Mouse (Mus musculus): ENCODE results near the gene Slc25a21. TPM values are rescaled to one million over a fixed set of nuclear protein-coding genes. Genes with fewer than 3 reads are reported as not detected.

The Slc25a21 gene
- polyA plus RNA-seq, 1 experiment from 2014 or later, result 0.22 TPM

GRCm38 (mm10) chr12:57163294-57163693 lies 34.0 kb downstream of the Slc25a21 start:
- no peaks in the 10 kb centered on the region for H3K9me3 ChIP-seq
- H3K27ac ChIP-seq, result no peak overlapping the region
- ATAC-seq (ENCODE audit: low FRiP score), result no peak
- H3K9ac ChIP-seq, result no peak overlapping the region
- no peak overlapping the region for H3K4me3 ChIP-seq
- no peaks in the 10 kb centered on the region for H3K36me3 ChIP-seq
- no peaks in the 10 kb centered on the region for H3K4me1 ChIP-seq (replicated peaks)
- no peak overlapping the region for H3K4me2 ChIP-seq
- 83% methylated on average over 2 of the region's 2 CpGs for WGBS
- no peaks in the 10 kb centered on the region for H3K27me3 ChIP-seq

- no peaks in the 10 kb centered on the region for H3K9me3 ChIP-seq
- 73% methylated on average over 3 of the region's 3 CpGs for WGBS
- H3K4me1 ChIP-seq (replicated peaks), result no peaks in the 10 kb centered on the region
- no peaks in the 10 kb centered on the region for H3K27me3 ChIP-seq
- H3K9ac ChIP-seq, result no peak overlapping the region
- H3K27ac ChIP-seq, result no peak overlapping the region
- no peak overlapping the region for H3K4me3 ChIP-seq
- no peaks in the 10 kb centered on the region for H3K36me3 ChIP-seq
- H3K4me2 ChIP-seq, result no peak overlapping the region
- no peak for ATAC-seq (ENCODE audit: low FRiP score)
Measured at GRCm38 (mm10) chr12:57162840-57163239, 34.4 kb downstream of the Slc25a21 start.

GRCm38 (mm10) chr12:57159904-57160303 lies 37.4 kb downstream of the Slc25a21 start:
- no peaks in the 10 kb centered on the region for H3K9me3 ChIP-seq
- no peaks in the 10 kb centered on the region for H3K4me1 ChIP-seq (replicated peaks)
- ATAC-seq (ENCODE audit: low FRiP score), result no peak
- H3K27me3 ChIP-seq, result no peaks in the 10 kb centered on the region
- H3K36me3 ChIP-seq, result no peaks in the 10 kb centered on the region
- H3K27ac ChIP-seq, result no peak overlapping the region
- no peak overlapping the region for H3K9ac ChIP-seq
- 88% methylated on average over 6 of the region's 6 CpGs for WGBS
- no peak overlapping the region for H3K4me2 ChIP-seq
- H3K4me3 ChIP-seq, result no peak overlapping the region

GRCm38 (mm10) chr12:57158266-57158665 lies 39.0 kb downstream of the Slc25a21 start:
- H3K36me3 ChIP-seq, result no peaks in the 10 kb centered on the region
- ATAC-seq (ENCODE audit: low FRiP score), result no peak
- no peak overlapping the region for H3K27ac ChIP-seq
- H3K4me3 ChIP-seq, result no peak overlapping the region
- no peaks in the 10 kb centered on the region for H3K27me3 ChIP-seq
- H3K4me2 ChIP-seq, result no peak overlapping the region
- WGBS, result 61% methylated on average over 3 of the region's 3 CpGs
- H3K4me1 ChIP-seq (replicated peaks), result no peaks in the 10 kb centered on the region
- H3K9ac ChIP-seq, result no peak overlapping the region
- H3K9me3 ChIP-seq, result no peaks in the 10 kb centered on the region; the same call in 1 of the 2 replicates

- H3K4me2 ChIP-seq, result no peak overlapping the region
- H3K36me3 ChIP-seq, result no peaks in the 10 kb centered on the region
- ATAC-seq (ENCODE audit: low FRiP score), result no peak
- no peaks in the 10 kb centered on the region for H3K27me3 ChIP-seq
- 78% methylated on average over 1 of the region's 1 CpGs for WGBS
- H3K4me1 ChIP-seq (replicated peaks), result no peaks in the 10 kb centered on the region
- H3K9me3 ChIP-seq, result no peaks in the 10 kb centered on the region
- H3K27ac ChIP-seq, result no peak overlapping the region
- no peak overlapping the region for H3K9ac ChIP-seq
- H3K4me3 ChIP-seq, result no peak overlapping the region
Measured at GRCm38 (mm10) chr12:57138937-57139336, 58.3 kb downstream of the Slc25a21 start.

- WGBS, result 83% methylated on average over 2 of the region's 2 CpGs
Measured at GRCm38 (mm10) chr12:57137809-57138208, 59.5 kb downstream of the Slc25a21 start.

GRCm38 (mm10) chr12:57118602-57119001 lies 78.7 kb downstream of the Slc25a21 start:
- H3K4me3 ChIP-seq, result no peak overlapping the region
- H3K9ac ChIP-seq, result no peak overlapping the region
- no peak for ATAC-seq (ENCODE audit: low FRiP score)
- WGBS, result 42% methylated on average over 8 of the region's 8 CpGs
- H3K4me1 ChIP-seq (replicated peaks), result no peaks in the 10 kb centered on the region; the same call in 1 of the 2 replicates
- no peak overlapping the region for H3K4me2 ChIP-seq
- H3K36me3 ChIP-seq, result no peaks in the 10 kb centered on the region
- no peaks in the 10 kb centered on the region for H3K27me3 ChIP-seq
- H3K9me3 ChIP-seq, result no peaks in the 10 kb centered on the region
- H3K27ac ChIP-seq, result no peak overlapping the region

More at GRCm38 (mm10) chr12:57137809-57138208, 59.5 kb downstream of the Slc25a21 start:
- no peak for ATAC-seq (ENCODE audit: low FRiP score)
- no peaks in the 10 kb centered on the region for H3K27me3 ChIP-seq
- no peak overlapping the region for H3K4me3 ChIP-seq
- no peaks in the 10 kb centered on the region for H3K9me3 ChIP-seq
- H3K4me2 ChIP-seq, result no peak overlapping the region
- H3K36me3 ChIP-seq, result no peaks in the 10 kb centered on the region
- H3K27ac ChIP-seq, result no peak overlapping the region
- H3K9ac ChIP-seq, result no peak overlapping the region
- H3K4me1 ChIP-seq (replicated peaks), result no peaks in the 10 kb centered on the region

GRCm38 (mm10) chr12:57115516-57115915 lies 81.8 kb downstream of the Slc25a21 start:
- Histone ChIP-seq H3K27me3 (no peaks in the 10 kb centered on the region), H3K9ac (no peak overlapping the region), H3K9me3 (no peaks in the 10 kb centered on the region), H3K36me3 (no peaks in the 10 kb centered on the region), H3K27ac (no peak overlapping the region), H3K4me3 (no peak overlapping the region), H3K4me2 (no peak overlapping the region), H3K4me1 (replicated peaks) (no peaks in the 10 kb centered on the region; the same call in 1 of the 2 replicates)
- WGBS, result 82% methylated on average over 10 of the region's 10 CpGs
- no peak for ATAC-seq (ENCODE audit: low FRiP score)

- H3K36me3 ChIP-seq, result no peaks in the 10 kb centered on the region
- H3K27me3 ChIP-seq, result no peaks in the 10 kb centered on the region
- H3K27ac ChIP-seq, result no peak overlapping the region
- no peak overlapping the region for H3K9ac ChIP-seq
- no peaks in the 10 kb centered on the region for H3K9me3 ChIP-seq
- H3K4me3 ChIP-seq, result no peak overlapping the region
- ATAC-seq (ENCODE audit: low FRiP score), result no peak
- no peaks in the 10 kb centered on the region for H3K4me1 ChIP-seq (replicated peaks)
- WGBS, result 87% methylated on average over 4 of the region's 4 CpGs
- no peak overlapping the region for H3K4me2 ChIP-seq
Measured at GRCm38 (mm10) chr12:57109363-57109762, 87.9 kb downstream of the Slc25a21 start.

- H3K27ac ChIP-seq, result no peak overlapping the region
- 91% methylated on average over 1 of the region's 1 CpGs for WGBS
- H3K36me3 ChIP-seq, result no peaks in the 10 kb centered on the region
- H3K4me2 ChIP-seq, result no peak overlapping the region
- H3K4me3 ChIP-seq, result no peak overlapping the region
- no peak overlapping the region for H3K9ac ChIP-seq
- no peaks in the 10 kb centered on the region for H3K27me3 ChIP-seq
- no peak for ATAC-seq (ENCODE audit: low FRiP score)
- H3K9me3 ChIP-seq, result no peaks in the 10 kb centered on the region
- H3K4me1 ChIP-seq (replicated peaks), result no peaks in the 10 kb centered on the region
Measured at GRCm38 (mm10) chr12:57102322-57102721, 95.0 kb downstream of the Slc25a21 start.

GRCm38 (mm10) chr12:57100549-57100948 lies 96.7 kb downstream of the Slc25a21 start:
- Histone ChIP-seq H3K9me3 (no peaks in the 10 kb centered on the region), H3K9ac (no peak overlapping the region), H3K4me1 (replicated peaks) (no peaks in the 10 kb centered on the region), H3K27me3 (no peaks in the 10 kb centered on the region), H3K36me3 (no peaks in the 10 kb centered on the region), H3K4me2 (no peak overlapping the region), H3K27ac (no peak overlapping the region), H3K4me3 (no peak overlapping the region)
- no peak for ATAC-seq (ENCODE audit: low FRiP score)
- WGBS, result 84% methylated on average over 4 of the region's 4 CpGs

GRCm38 (mm10) chr12:57099066-57099465 lies 98.2 kb downstream of the Slc25a21 start:
- H3K36me3 ChIP-seq, result no peaks in the 10 kb centered on the region
- WGBS, result 66% methylated on average over 3 of the region's 3 CpGs
- H3K9me3 ChIP-seq, result no peaks in the 10 kb centered on the region
- H3K4me3 ChIP-seq, result no peak overlapping the region
- H3K9ac ChIP-seq, result no peak overlapping the region
- H3K4me1 ChIP-seq (replicated peaks), result no peaks in the 10 kb centered on the region
- H3K27me3 ChIP-seq, result no peaks in the 10 kb centered on the region
- no peak overlapping the region for H3K4me2 ChIP-seq
- no peak overlapping the region for H3K27ac ChIP-seq
- ATAC-seq (ENCODE audit: low FRiP score), result no peak

GRCm38 (mm10) chr12:57098371-57098770 lies 98.9 kb downstream of the Slc25a21 start:
- Histone ChIP-seq H3K4me1 (replicated peaks) (no peaks in the 10 kb centered on the region), H3K9ac (no peak overlapping the region), H3K9me3 (no peaks in the 10 kb centered on the region), H3K4me3 (no peak overlapping the region), H3K4me2 (no peak overlapping the region), H3K27me3 (no peaks in the 10 kb centered on the region), H3K36me3 (no peaks in the 10 kb centered on the region), H3K27ac (no peak overlapping the region)
- ATAC-seq (ENCODE audit: low FRiP score), result no peak
- WGBS, result 92% methylated on average over 5 of the region's 5 CpGs
